Mouse (Mus musculus) midbrain, embryonic 11.5 days (tissue): ENCODE data around the gene Hnf4a. TPM values are rescaled to one million over a fixed set of nuclear protein-coding genes. Genes with fewer than 3 reads are reported as not detected.

Source experiments
- ATAC-seq: fragments of 200-750 bp; cut with Nextera tagmentation; 2 replicates; pipeline ENCODE4 v1.8.0; 2017; ENCODE audit warnings: moderate TSS enrichment, moderate library complexity; ENCODE audit not compliant: low FRiP score
- DNase-seq: peaks from one replicate; pipeline ENCODE4 v3.0.0; 2015; ENCODE audit warnings: low spot score; ENCODE audit errors: missing footprints
- H3K27ac ChIP-seq: fragments of 300-500 bp; sonication (generic); 2 replicates; pipeline ENCODE4 v1.5.1; 2014; ENCODE audit warnings: low read depth, low read length
- H3K27me3 ChIP-seq: fragments of 300-500 bp; sonication (generic); 2 replicates; pipeline ENCODE4 v1.6.1; 2014; ENCODE audit warnings: mild to moderate bottlenecking, low read length, moderate library complexity, mixed read lengths; ENCODE audit not compliant: control insufficient read depth, insufficient read depth
- H3K36me3 ChIP-seq: fragments of 300-500 bp; sonication (generic); 2 replicates; pipeline ENCODE4 v1.6.1; 2014; ENCODE audit warnings: mild to moderate bottlenecking, low read length, moderate library complexity, mixed read lengths; ENCODE audit not compliant: control insufficient read depth, insufficient read depth
- H3K4me1 ChIP-seq: fragments of 300-500 bp; sonication (generic); 2 replicates; pipeline ENCODE4 v1.6.1; 2014; ENCODE audit warnings: low read length; ENCODE audit not compliant: control insufficient read depth, insufficient read depth
- H3K4me2 ChIP-seq: fragments of 300-500 bp; sonication (generic); 2 replicates; pipeline ENCODE4 v1.6.1; 2014; ENCODE audit warnings: mild to moderate bottlenecking, moderate library complexity
- H3K4me3 ChIP-seq: fragments of 300-500 bp; sonication (generic); 2 replicates; pipeline ENCODE4 v1.5.1; 2014; ENCODE audit warnings: low read depth, low read length
- H3K9ac ChIP-seq: fragments of 300-500 bp; sonication (generic); 2 replicates; pipeline ENCODE4 v1.6.1; 2014; ENCODE audit warnings: low read length
- H3K9me3 ChIP-seq: fragments of 300-500 bp; sonication (generic); 2 replicates; pipeline ENCODE4 v1.6.1; 2016; ENCODE audit warnings: low read length; ENCODE audit not compliant: control insufficient read depth
- WGBS: fragments of 180-500 bp; shearing (Covaris S2); extraction: QIAGEN DNeasy Blood & Tissue Kit; methylation state at CpG from one replicate; pipeline ENCODE4 v1.1.7; 2014; 5-methylcytosine and 5-hydroxymethylcytosine counted together
- polyA plus RNA-seq: library from polyadenylated mRNA; unstranded; fragments of >200 nt; fragmentation: Nextera tagmentation; extraction: Ambion mirVana; gene quantifications from 2 replicates; pipeline ENCODE4 v1.2.1, GENCODE M21; 2014

Gene Hnf4a
- polyA plus RNA-seq, 1 experiment from 2014 or later: not detected

DNA sequence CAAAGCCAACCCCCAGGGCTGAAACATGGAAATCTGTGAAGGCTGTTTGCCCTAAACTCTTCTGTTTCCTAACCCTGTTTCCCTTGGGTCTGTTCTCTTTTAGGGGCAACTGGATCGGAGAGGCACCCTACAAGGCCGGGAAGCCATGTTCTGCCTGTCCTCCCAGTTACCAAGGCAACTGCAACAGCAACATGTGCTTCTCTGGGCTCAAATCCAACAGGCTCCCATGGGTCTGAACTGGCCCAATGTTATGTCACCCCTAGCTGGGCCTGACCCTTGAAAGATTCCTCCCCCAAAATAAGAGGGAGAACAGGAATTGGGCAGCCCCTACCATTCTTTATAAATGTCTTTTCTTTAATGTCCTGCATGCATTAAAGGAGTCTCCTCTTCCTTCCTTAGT is 4.4 kb upstream of the Hnf4a start:
- H3K27ac ChIP-seq: no peak overlapping the region
- H3K4me2 ChIP-seq: no peak overlapping the region
- H3K4me1 ChIP-seq: no peaks in the 10 kb centered on the region
- WGBS: 83% methylated on average over 2 of the region's 2 CpGs
- H3K9me3 ChIP-seq: no peaks in the 10 kb centered on the region
- no peaks in the 10 kb centered on the region for H3K36me3 ChIP-seq
- no peak overlapping the region for H3K9ac ChIP-seq
- H3K4me3 ChIP-seq: no peak overlapping the region
- no peak for ATAC-seq
- no peaks in the 10 kb centered on the region for H3K27me3 ChIP-seq
- DNase-seq: peak; percentile 78

DNA sequence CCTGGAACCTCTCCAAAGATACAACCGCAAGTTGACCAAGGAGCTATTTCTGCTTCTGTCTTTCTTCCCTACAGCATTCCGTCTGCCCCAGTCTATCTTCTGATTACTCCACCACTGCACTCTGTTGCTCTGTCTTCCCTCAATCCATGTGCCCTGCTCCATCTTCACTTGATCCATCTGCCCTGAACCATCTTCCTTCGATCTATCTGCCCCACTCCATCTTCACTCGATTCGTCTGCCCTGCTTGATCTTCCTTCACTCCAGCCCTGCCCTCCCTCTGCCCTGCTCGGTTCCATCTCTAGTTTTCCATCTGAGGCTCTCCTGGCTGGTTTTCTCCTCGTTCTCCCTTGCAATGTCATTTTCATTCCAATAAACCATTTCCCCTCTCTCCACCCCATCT is 3.4 kb upstream of the Hnf4a start:
- Histone ChIP-seq H3K4me3 (no peak overlapping the region), H3K9me3 (no peaks in the 10 kb centered on the region), H3K27me3 (no peaks in the 10 kb centered on the region), H3K36me3 (no peaks in the 10 kb centered on the region), H3K4me1 (no peaks in the 10 kb centered on the region), H3K27ac (no peak overlapping the region), H3K4me2 (no peak overlapping the region), H3K9ac (no peak overlapping the region)
- 81% methylated on average over 7 of the region's 7 CpGs for WGBS
- ATAC-seq (no peak), DNase-seq (no peak)

DNA sequence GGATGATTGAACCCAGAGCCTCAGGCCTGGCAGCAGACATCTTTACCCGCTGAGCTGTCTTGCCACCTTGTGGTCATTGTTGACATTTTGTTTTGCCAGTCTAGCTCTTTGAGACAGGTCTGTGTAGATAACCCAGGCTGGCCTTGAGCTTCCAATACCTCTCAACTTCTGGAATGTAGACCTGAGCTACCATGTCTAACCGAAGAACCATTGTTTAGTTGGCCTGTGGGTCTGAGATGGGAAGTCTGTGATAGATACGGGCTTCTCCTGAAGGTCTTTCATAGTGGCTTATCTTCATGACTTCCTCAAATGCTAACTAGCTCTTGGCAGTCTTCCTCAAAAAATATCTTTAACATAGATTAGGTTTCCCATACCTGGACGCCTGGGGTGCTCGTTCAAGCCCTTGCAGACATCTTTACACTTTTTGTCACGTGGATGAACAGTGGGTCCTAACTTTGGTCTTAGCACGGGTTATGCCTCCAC is 19.2 kb downstream of the Hnf4a start:
- no peak for ATAC-seq
- DNase-seq: no peak

DNA sequence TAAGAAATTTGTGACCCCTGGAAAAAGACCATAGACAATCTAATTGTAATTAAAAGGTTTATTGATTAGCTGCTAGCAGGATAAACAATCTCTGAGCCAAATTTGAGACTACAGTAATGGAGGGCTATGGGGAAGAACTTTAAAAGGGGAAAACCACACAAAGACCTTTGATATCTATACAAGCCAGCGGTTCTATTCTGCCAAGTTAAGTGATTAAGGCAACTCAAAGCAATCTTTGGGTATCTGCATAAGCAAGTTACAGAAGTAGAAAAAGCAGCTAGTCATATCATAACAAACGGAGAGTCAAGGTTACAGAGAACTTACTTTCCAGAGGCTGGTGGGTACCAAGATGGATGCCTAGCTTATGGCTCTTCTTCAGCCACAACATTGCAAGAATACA is 20.9 kb downstream of the Hnf4a start:
- no peaks in the 10 kb centered on the region for H3K4me1 ChIP-seq
- no peaks in the 10 kb centered on the region for H3K36me3 ChIP-seq
- no peak overlapping the region for H3K9ac ChIP-seq
- no peak overlapping the region for H3K27ac ChIP-seq
- H3K4me2 ChIP-seq: no peak overlapping the region
- H3K4me3 ChIP-seq: no peak overlapping the region
- DNase-seq (no peak), ATAC-seq (no peak)
- no peaks in the 10 kb centered on the region for H3K27me3 ChIP-seq
- WGBS: 83% methylated on average over 2 of the region's 2 CpGs
- H3K9me3 ChIP-seq: no peaks in the 10 kb centered on the region

More for the DNA sequence above, 19.2 kb downstream of the Hnf4a start:
- 88% methylated on average over 7 of the region's 7 CpGs for WGBS
- no peak overlapping the region for H3K4me3 ChIP-seq
- no peak overlapping the region for H3K4me2 ChIP-seq
- H3K9me3 ChIP-seq: no peaks in the 10 kb centered on the region
- no peaks in the 10 kb centered on the region for H3K27me3 ChIP-seq
- no peak overlapping the region for H3K27ac ChIP-seq
- H3K4me1 ChIP-seq: no peaks in the 10 kb centered on the region
- H3K36me3 ChIP-seq: no peaks in the 10 kb centered on the region
- H3K9ac ChIP-seq: no peak overlapping the region

DNA sequence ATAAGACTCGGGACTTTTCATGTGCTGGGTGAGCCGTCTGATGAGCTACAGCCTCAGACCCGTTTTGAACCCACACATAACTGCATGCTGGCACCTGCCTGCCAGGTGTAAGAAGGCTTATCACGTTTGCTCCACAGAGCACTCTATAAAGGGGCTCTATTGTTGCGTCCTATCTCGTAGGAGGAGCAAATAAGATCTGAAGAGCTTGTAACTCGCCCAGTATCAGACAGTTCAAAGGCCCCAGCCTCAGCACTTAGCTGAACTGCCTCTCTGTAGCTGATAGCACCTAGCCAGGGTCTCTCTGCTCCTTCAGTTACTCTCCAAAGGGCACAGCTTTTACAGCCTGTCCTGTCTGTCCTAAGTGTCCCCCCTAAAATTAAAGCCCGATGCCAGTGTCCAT is 23.8 kb downstream of the Hnf4a start:
- Histone ChIP-seq H3K4me3 (no peak overlapping the region), H3K36me3 (no peaks in the 10 kb centered on the region), H3K4me2 (no peak overlapping the region), H3K9ac (no peak overlapping the region), H3K4me1 (0 out of 2 replicates have a peak, but pooled peaks cover 3% of the 10 kb centered on the region), H3K27me3 (no peaks in the 10 kb centered on the region), H3K9me3 (no peaks in the 10 kb centered on the region), H3K27ac (no peak overlapping the region)
- WGBS: 73% methylated on average over 8 of the region's 8 CpGs
- DNase-seq (no peak), ATAC-seq (no peak)

DNA sequence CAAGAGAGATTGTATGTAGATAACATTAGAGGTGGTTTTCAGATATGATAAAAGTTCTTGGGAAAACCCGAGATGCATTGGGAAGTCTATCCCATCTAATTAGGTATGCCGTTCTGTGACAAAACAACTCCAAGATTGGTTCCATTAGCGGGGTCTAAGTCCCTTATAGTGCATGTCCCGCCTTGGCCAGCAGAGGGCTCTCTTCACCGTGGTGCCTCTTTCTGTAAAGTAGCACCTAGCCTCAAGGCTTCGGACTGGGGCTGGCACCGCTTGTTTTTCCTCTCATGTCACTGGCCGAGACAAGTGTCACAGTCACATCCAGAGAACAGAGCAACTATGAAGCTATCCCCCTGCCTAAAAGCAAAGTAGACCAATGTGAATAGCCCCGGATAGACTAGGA is 25.3 kb downstream of the Hnf4a start:
- H3K36me3 ChIP-seq: no peaks in the 10 kb centered on the region
- H3K4me1 ChIP-seq: peaks cover 6% of the 10 kb centered on the region; the same call in 1 of the 2 replicates
- DNase-seq (peak; percentile 97), ATAC-seq (no peak)
- H3K4me3 ChIP-seq: no peak overlapping the region
- H3K9ac ChIP-seq: no peak overlapping the region
- H3K27ac ChIP-seq: no peak overlapping the region
- 19% methylated on average over 9 of the region's 9 CpGs for WGBS
- H3K9me3 ChIP-seq: no peaks in the 10 kb centered on the region
- no peak overlapping the region for H3K4me2 ChIP-seq
- H3K27me3 ChIP-seq: no peaks in the 10 kb centered on the region

DNA sequence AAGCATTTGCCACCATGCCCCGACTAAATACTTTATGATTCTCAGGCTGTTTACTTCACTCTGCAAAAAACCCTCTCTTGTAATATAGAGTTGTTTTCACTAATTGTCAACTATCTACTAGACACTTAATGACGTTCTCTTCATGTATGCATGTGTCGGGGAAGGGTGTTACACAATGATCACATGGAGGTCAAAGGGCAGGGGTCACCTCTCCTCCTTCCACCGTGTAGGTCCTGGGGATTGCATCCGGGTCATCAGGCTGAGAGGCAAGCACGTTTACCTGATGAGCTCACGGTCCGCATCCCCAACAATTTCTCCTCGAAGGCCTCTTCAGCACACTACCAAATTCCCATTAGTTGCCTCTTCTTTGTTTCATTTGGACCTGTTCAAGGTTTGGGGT is 26.6 kb downstream of the Hnf4a start:
- WGBS: 83% methylated on average over 9 of the region's 9 CpGs
- no peaks in the 10 kb centered on the region for H3K9me3 ChIP-seq

DNA sequence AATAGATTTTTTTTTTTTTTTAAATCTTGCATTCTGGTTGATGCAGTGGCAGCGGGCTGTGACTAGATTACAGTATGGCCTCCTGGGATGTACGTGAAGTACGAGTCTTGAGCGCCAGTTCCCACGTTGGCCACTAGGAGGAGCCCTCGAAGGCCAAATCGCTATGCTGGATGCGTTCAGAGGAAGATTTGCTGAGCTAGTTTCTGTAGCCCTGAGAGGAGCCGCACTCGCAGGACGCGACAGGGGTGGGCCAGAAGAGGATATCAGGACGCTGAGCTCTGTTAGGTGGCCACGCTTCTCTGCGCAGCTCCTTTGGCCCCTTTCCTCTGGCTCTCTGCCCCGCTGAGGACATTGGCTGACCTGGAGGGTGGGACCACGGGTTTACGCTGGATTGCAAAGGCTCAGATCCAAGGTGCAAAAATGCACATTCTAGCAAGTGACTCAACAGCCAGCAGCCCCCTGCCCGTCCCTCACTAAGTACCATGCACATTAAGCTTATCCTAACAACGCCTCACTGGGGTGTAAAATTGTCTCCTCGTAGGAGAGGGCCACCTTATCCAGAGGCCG is 28.4 kb downstream of the Hnf4a start:
- Histone ChIP-seq H3K9ac (peak overlapping the region; percentile 54), H3K4me1 (peaks cover 6% of the 10 kb centered on the region; the same call in 1 of the 2 replicates), H3K9me3 (no peaks in the 10 kb centered on the region), H3K27me3 (no peaks in the 10 kb centered on the region), H3K4me3 (peak overlapping the region; percentile 17; the same call in 1 of the 2 replicates), H3K4me2 (peak overlapping the region; percentile 54), H3K36me3 (no peaks in the 10 kb centered on the region), H3K27ac (no peak overlapping the region)
- WGBS: 14% methylated on average over 22 of the region's 22 CpGs
- DNase-seq: peak; percentile 100
- ATAC-seq: peak; percentile 75

More for the DNA sequence above, 26.6 kb downstream of the Hnf4a start:
- Histone ChIP-seq H3K27ac (no peak overlapping the region), H3K4me3 (no peak overlapping the region), H3K4me2 (no peak overlapping the region), H3K36me3 (no peaks in the 10 kb centered on the region), H3K27me3 (no peaks in the 10 kb centered on the region), H3K9ac (no peak overlapping the region), H3K4me1 (peaks cover 6% of the 10 kb centered on the region; the same call in 1 of the 2 replicates)
- no peak for DNase-seq
- no peak for ATAC-seq

DNA sequence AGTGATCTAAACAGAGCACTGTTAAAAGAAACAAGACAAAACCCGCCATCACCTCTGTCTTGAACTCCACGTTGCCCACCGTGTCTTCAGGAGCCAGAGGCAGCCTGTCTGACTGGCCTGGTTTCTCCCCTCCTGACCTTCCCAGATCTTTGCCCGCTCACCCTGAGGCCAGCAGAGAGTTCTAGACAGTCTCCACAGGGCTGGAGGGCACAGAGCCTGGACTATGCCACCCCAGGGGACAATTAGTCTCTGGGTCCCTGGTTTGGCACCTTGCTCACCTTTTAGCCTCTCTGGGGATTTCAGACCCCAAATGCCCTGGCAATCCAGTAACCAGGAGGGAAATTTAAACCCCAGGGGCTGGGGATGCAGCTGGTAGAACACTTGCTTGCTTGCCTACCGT is 30.8 kb downstream of the Hnf4a start:
- H3K9ac ChIP-seq: no peak overlapping the region
- WGBS: 86% methylated on average over 5 of the region's 5 CpGs
- ATAC-seq: no peak
- no peak overlapping the region for H3K27ac ChIP-seq
- H3K4me1 ChIP-seq: peaks cover 6% of the 10 kb centered on the region; the same call in 1 of the 2 replicates
- no peaks in the 10 kb centered on the region for H3K9me3 ChIP-seq
- no peak overlapping the region for H3K4me2 ChIP-seq
- H3K4me3 ChIP-seq: no peak overlapping the region
- no peak for DNase-seq
- H3K27me3 ChIP-seq: no peaks in the 10 kb centered on the region
- H3K36me3 ChIP-seq: no peaks in the 10 kb centered on the region
